Mouse (Mus musculus) E14TG2a.4 (cell line): Measurements from ENCODE around the gene Upk3a.

Experiments
- CTCF ChIP-seq: conservative IDR thresholded peaks from 2 replicates; pipeline ENCODE4 v1.5.1; 2014; ENCODE audit warnings: low read length
- NANOG ChIP-seq: IDR thresholded peaks from 2 replicates; pipeline ENCODE4 v1.6.1; 2014; ENCODE audit warnings: borderline replicate concordance, low read length, mixed read lengths

DNA sequence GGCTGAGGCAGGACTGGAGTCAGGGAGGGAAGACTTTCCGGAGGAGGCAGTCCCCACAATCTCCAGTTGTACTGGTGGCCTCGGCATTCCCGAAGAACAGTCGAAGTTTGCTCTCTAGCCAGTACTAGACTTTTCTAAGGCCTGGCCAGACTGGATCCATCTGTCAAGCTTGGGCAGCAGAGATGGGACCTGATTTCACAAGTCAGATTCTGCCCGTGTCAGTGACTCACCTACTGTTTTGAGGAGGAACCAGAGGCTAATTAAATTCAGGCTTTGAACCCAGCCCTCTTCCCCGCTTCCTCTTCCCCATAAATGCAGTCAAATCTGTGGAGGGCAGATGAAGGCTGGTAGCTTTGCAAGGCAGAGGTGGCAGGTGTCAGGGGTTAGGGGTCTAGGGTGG lies 21.9 kb upstream of the Upk3a start:
- TF ChIP-seq CTCF (no peak), NANOG (no peak)
